Mouse (Mus musculus) liver, postnatal 0 days (tissue): ENCODE results near the gene Gpr176.

Experiments used
- CTCF ChIP-seq: sonication (generic); IDR thresholded peaks from 2 replicates; pipeline ENCODE4 v1.5.1; 2016; ENCODE audit warnings: antibody characterized with exemption, low read depth
- EP300 ChIP-seq: IDR thresholded peaks from 2 replicates; pipeline ENCODE4 v1.6.1; 2016; ENCODE audit warnings: antibody characterized with exemption, low read depth, mild to moderate bottlenecking

DNA sequence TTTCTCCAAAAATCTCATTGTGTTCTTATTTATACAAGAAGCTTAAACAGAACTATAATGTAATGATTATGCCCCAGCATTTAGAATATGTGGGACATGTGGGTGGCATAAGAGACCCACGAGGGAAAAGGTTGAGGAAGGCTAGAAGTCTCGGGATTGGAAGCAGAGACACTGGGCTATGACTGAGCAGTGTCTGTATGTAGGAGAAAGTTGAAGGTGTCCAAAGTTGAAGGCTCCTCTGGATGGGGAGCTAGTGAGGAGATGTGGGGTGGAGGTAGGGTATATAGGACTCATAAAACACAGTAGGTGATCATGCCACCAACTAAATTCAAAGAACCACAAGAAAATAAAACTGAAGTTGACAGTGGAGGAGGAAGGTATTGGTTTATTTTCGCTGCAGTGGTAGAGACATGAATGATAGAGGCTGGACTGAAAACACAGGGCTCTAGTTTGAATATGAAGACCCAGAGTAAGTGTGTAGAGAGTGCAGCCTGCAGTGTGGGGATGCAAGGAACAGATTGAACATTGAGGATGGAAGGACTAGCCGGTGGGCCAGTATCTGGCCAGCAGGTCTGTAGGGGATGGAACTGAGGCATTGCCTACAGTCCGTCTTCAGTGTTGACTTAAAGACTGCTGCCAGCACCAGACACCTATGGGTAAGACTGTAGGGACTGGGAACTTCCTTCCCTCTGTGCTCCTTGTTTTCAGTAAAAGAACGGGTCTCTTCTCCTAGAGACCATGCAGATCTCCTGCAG, 42.6 kb upstream of the Gpr176 start:
- TF ChIP-seq CTCF (no peak), EP300 (no peak)
